23 mouse cellular contexts compared by ENCODE assay signal in the genomic region with DNA sequence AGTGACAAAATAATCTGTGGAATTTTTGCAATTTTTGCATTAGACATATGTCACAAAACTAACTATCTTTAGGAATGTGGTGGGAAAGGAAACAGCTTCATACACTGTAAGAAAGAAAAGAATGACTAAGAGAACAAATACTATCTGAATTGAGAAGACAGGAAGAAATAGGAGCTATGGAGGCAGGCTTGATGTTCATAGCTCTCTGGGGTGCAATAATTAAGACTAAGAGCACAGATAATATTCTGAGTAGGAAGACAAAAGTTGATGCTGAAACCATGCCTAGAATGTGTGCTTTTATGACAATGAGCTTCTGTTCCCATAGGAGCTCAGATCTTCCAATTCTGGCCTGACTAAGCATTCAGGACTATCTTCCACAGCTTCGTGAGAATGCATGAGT.
"Had no signal": no experiment of that assay in that cellular context is flagged by ENCODE, and none has a peak within 500 bp of the region (broad histone marks: within the 10 kb centered on the region; RNA-seq: fewer than 3 reads in every experiment).

No protein-coding gene starts in this region.

- H3K4me1 ChIP-seq: intestine, embryonic 15.5 days; limb, embryonic 12.5 days; liver, embryonic 12.5 days; liver, embryonic 15.5 days; lung, embryonic 15.5 days; megakaryocyte, embryonic 14.5 days; midbrain, embryonic 13.5 days; neural tube, embryonic 13.5 days; stomach, embryonic 15.5 days had no signal

- H3K9ac ChIP-seq: intestine, embryonic 15.5 days; limb, embryonic 12.5 days; liver, embryonic 12.5 days; liver, embryonic 15.5 days; lung, embryonic 15.5 days; midbrain, embryonic 13.5 days; neural tube, embryonic 13.5 days; stomach, embryonic 15.5 days had no signal

- H3K4me3 ChIP-seq: intestine, embryonic 15.5 days; limb, embryonic 12.5 days; liver, embryonic 12.5 days; liver, embryonic 15.5 days; lung, embryonic 15.5 days; megakaryocyte, embryonic 14.5 days; midbrain, embryonic 13.5 days; myocyte; neural tube, embryonic 13.5 days; stomach, embryonic 15.5 days had no signal

- H3K9me3 ChIP-seq: intestine, embryonic 15.5 days; limb, embryonic 12.5 days; liver, embryonic 12.5 days; liver, embryonic 15.5 days; lung, embryonic 15.5 days; megakaryocyte, embryonic 14.5 days; midbrain, embryonic 13.5 days; neural tube, embryonic 13.5 days; stomach, embryonic 15.5 days had no signal

- DNase-seq: kidney, adult 11 months; kidney, adult 9 months; kidney, postnatal 10 days; kidney, postnatal 4 days; layer of hippocampus, adult 9-11 months; liver; lung, adult 18-20 months; lung, postnatal 36 days; retina, postnatal 1 day; right cerebral cortex, postnatal 25 days; spleen, adult 18-20 months; thymus, postnatal 25 days had no signal

- H3K36me3 ChIP-seq: intestine, embryonic 15.5 days; limb, embryonic 12.5 days; liver, embryonic 12.5 days; liver, embryonic 15.5 days; lung, embryonic 15.5 days; midbrain, embryonic 13.5 days; neural tube, embryonic 13.5 days; stomach, embryonic 15.5 days had no signal

- H3K27me3 ChIP-seq: intestine, embryonic 15.5 days; limb, embryonic 12.5 days; liver, embryonic 12.5 days; liver, embryonic 15.5 days; lung, embryonic 15.5 days; megakaryocyte, embryonic 14.5 days; midbrain, embryonic 13.5 days; neural tube, embryonic 13.5 days; stomach, embryonic 15.5 days had no signal

- ATAC-seq: intestine, embryonic 15.5 days; liver, embryonic 12.5 days; midbrain, embryonic 13.5 days; midbrain, embryonic 16.5 days had no signal

- H3K4me2 ChIP-seq: intestine, embryonic 15.5 days; limb, embryonic 12.5 days; liver, embryonic 12.5 days; liver, embryonic 15.5 days; lung, embryonic 15.5 days; midbrain, embryonic 13.5 days; neural tube, embryonic 13.5 days; stomach, embryonic 15.5 days had no signal

- H3K27ac ChIP-seq: intestine, embryonic 15.5 days; limb, embryonic 12.5 days; liver, embryonic 12.5 days; liver, embryonic 15.5 days; lung, embryonic 15.5 days; midbrain, embryonic 13.5 days; neural tube, embryonic 13.5 days; stomach, embryonic 15.5 days had no signal
